Mouse (Mus musculus) lung, postnatal 0 days (tissue): ENCODE measurements around the gene Adgrg3.

Experiments used
- CTCF ChIP-seq: IDR thresholded peaks from 2 replicates; pipeline ENCODE4 v1.5.1; 2016; ENCODE audit warnings: antibody characterized with exemption, mild to moderate bottlenecking
- EP300 ChIP-seq: IDR thresholded peaks from 2 replicates; pipeline ENCODE4 v1.6.1; 2016; ENCODE audit warnings: antibody characterized with exemption, mild to moderate bottlenecking, control low read depth

GRCm38 (mm10) chr8:95054438-95054837, 36.9 kb downstream of the Adgrg3 start:
- TF ChIP-seq CTCF, result no peak
- no peak for TF ChIP-seq EP300
